Mouse (Mus musculus): Measurements from ENCODE around the gene Ctsh.
"Not testable (repeated sequence)": the region's sequence is repeated elsewhere in the genome, so short reads cannot be mapped to it uniquely, and the experiment has no call there.

Gene Ctsh

GRCm38 (mm10) chr9:90059828-90060573, 6.0 kb downstream of the Ctsh start:
- no peak for DNase-seq

GRCm38 (mm10) chr9:90060574-90060875, 6.6 kb downstream of the Ctsh start:
- no peak for DNase-seq

- DNase-seq, result not testable (repeated sequence)
Observed at GRCm38 (mm10) chr9:90060932-90061331, 7.0 kb downstream of the Ctsh start.

DNA sequence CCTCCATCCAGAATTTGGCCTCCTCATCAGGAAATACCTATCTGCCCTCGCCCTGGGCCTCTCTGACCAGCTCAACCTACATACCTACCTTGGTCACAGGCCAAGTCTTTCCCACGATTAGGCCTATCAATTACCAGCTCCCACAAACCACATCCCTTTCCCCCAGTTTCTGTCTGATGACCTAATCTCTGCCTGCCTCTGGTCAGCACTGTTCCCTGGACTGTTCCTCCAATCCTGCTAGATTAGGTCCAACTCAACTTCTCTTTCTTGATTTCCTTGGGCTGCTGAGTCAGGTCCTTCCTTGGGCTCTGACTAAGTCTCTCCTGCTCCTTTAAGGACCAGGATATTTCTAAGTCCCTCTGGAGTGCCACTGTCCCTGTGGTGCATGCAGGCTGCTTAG, 13.4 kb downstream of the Ctsh start:
- no peak for DNase-seq

GRCm38 (mm10) chr9:90068786-90069185, 14.8 kb downstream of the Ctsh start:
- no peak for DNase-seq

- DNase-seq, result no peak
Observed at GRCm38 (mm10) chr9:90069485-90069884, 15.5 kb downstream of the Ctsh start.

DNA sequence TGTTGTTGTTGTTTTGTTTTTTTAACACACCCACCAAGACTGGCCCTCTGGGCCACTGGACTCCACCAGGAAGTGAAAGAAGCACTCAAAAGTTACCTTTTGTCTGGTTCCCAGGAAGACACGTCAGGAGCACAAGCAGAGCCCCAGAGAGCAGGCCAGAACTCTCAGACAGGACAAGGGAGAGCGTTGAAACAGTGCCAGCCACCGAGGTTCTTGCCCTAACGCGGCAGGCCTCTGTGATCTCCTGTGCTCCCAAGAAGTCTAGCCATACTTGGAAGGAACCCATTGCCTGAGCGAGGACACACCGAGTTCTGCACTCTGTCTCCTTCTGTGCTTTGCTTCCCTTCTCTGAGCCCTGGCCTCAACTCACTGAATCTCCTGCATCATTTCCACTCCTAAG, 16.2 kb downstream of the Ctsh start:
- no peak for DNase-seq

DNA sequence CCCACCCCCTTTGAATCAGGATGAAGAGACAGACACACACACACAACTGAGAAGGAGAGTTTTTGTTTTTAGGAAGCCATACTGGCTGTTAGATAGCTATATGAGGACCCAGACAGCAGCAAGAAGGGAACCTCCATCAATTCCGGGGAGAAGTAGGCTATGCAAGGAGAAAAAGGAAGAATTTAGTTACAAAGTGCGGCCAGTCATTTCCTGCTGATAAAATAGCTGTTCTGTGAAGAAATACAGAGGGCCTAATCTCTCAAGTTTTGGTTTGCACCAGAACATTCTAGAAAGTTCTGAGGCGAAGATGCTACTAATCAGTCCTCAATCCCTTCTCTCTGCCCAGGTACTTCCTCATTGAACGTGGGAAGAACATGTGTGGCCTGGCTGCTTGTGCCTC, 21.4 kb downstream of the Ctsh start:
- DNase-seq, result no peak

DNA sequence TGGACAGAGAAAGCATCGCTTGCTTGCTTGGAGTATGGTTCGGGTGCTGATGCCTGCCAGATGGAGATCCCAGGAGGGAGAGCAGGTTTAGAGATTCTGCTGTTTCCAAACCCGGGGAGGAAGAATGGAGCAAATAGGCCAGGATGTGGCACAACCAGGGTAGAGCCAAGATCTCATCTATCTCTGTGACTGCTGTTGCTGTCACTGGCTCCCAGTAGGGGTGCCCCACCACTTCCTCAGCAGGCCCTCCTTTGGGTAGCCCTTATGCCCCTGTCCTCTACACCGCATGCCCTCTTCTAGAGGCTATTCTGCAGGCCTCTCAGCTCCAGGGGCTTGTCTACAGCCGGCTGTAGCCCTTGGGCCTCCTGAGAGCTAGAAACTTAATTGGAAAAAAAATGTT, 22.2 kb downstream of the Ctsh start:
- DNase-seq, result no peak

- DNase-seq, result peak in 1 of 2 experiments; percentile 15
Observed at GRCm38 (mm10) chr9:90076849-90077461, 23.0 kb downstream of the Ctsh start.

DNA sequence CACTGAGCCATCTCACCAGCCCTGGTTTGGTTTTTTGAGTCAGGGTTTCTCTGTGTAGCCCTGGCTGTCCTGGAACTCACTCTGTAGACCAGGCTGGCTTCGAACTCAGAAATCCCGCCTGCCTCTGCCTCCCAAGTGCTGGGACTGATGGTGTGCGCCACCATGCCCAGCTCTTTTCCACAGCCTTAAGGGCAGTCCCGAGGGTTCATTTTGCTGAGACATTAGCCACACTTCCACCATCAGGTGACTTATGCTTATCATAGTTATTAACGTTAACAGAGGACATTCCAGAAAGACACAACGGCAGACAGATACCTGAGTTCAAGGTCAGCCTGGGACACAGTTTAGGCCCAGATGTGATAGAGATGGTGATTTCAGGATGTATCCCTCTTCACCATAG, 28.0 kb downstream of the Ctsh start:
- DNase-seq, result not testable (repeated sequence)

- no peak for DNase-seq
Observed at GRCm38 (mm10) chr9:90082992-90083391, 29.0 kb downstream of the Ctsh start.

GRCm38 (mm10) chr9:90084152-90084551, 30.2 kb downstream of the Ctsh start:
- DNase-seq, result no peak

DNA sequence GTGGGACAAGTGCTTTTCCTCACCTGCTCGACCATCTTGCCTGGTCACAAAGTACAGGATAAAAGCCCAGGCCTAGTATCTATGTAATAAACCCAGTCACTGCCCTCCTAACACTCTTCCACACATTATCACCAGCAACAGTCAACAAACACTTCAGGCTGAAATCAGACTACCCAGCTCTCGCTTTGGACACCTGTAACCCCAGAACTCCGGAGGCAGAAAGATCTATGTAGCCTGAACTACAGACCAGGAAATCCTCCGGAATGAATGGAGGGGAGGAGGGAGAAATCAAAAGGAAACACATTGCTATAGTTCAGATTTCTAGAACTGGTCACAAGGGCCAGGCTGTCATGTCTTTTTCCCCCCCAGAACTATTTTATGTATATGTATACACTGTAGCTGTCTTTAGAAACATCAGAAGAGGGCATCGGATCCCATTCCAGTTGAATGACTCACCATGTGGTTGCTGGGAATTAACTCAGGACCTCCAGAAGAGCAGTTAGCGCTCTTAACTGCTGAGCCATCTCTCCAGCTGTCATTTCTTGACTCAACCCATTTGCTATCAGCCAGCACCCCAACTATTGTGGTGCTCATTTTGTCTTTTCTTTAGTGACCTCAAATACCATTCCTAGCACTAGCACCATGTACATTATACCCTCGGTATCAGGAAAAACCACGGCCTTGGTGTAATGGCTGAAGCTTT, 31.0 kb downstream of the Ctsh start:
- DNase-seq, result no peak

GRCm38 (mm10) chr9:90087906-90088485, 34.0 kb downstream of the Ctsh start:
- DNase-seq, result no peak

DNA sequence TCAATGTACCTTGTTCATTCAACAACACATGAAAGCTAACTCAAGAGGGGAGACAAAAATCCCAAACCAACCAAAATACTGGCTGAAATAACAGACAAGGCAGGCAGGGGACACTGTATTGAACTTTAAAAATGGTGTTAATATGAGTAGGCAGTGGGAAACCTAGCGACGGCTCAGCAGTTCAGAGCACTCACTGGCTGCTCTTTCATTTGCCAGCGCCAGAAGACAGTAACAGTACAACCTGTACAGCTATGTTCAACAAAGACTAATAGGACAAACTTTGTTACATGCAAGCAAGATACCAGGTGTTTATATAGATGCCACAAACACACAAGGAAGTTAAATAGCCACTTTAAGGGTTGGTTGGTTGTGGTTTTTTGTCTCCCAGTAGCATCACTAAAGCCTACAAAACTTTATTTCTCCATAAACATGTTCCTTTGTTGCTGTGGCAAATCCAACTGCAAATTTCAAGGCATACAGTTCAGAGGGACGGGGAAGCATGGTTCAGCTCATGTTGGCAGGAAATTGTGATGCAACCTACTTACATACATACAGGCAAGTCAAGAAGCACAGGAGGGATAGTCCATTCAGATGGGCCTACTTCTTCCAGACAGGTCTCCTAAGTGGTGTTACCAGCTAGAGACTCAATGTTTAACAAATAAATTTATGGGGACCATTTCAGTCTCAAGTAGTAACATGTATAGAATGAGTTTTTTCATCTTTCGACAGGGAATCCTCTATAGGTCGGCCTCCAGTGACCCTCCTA, 35.6 kb downstream of the Ctsh start:
- no peak for DNase-seq

DNA sequence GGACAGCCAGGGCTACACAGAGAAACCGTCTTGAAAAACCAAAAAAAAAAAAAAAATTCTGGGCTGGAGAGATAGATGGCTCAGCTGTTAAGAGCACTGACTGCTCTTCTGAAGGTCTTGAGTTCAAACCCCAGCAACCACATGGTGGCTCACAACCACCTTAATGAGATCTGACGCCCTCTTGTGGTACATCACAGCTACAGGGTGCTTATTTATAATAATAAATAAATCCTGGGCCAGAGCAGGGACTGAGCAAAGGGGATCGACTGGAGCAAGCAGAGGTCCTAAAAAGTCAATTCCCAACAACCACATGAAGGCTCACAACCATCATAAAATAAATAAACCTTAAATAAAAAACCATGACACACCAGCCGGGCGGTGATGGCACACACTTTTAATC, 45.0 kb downstream of the Ctsh start:
- no peak for DNase-seq

GRCm38 (mm10) chr9:90100760-90101159, 46.8 kb downstream of the Ctsh start:
- DNase-seq, result no peak

GRCm38 (mm10) chr9:90105462-90105861, 51.5 kb downstream of the Ctsh start:
- DNase-seq, result no peak

GRCm38 (mm10) chr9:90106915-90107314, 53.0 kb downstream of the Ctsh start:
- DNase-seq, result no peak

GRCm38 (mm10) chr9:90108272-90108671, 54.3 kb downstream of the Ctsh start:
- no peak for DNase-seq

DNA sequence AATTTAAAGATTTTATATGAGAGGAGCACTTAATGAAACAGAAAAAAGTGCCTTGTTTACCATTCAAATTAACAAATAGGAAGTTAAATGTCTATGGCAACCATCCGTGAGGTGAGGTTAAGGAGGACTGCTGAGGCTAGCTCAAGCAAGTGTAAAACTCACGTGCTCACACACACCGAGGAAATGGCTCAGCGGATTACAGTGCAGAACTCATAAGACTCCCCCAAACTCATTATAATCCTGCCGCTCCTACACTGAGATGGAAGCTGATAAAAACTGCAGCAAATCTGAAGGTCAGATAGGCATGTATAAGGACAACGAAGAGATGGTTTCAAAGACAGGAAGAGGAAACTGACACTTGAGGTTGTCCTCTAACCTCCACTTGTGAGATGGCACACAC, 55.4 kb downstream of the Ctsh start:
- no peak for DNase-seq

DNA sequence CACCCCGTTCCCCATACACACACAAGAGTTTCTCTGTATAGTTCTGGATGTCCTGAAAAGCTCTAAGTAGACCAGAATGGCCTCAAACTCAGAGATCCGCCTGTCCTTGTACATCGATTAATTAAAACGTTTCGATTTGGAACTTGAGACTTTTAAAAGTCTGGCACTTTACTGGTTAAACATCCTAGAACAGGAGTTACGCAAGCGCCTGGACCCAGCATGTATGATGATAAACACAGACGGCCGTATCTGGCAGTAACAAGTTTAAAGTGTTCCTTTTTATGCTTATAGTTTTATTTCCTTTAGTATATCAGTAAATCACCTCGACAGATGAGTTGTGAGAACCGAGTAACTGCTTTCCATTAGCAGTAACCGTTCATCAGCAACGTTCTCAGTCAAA, 59.2 kb downstream of the Ctsh start:
- DNase-seq, result no peak

All from thymus, adult 18-20 months (tissue).